Mouse (Mus musculus) urinary bladder, postnatal 10 days (tissue): Measurements from ENCODE around the gene Crat.
A peak's percentile ranks its signal among the peaks of the same experiment; 100 is the strongest.

Source experiments
- DNase-seq: peaks from one replicate; pipeline ENCODE4 v3.0.0; 2022; ENCODE audit warnings: low spot score

Gene Crat

DNA sequence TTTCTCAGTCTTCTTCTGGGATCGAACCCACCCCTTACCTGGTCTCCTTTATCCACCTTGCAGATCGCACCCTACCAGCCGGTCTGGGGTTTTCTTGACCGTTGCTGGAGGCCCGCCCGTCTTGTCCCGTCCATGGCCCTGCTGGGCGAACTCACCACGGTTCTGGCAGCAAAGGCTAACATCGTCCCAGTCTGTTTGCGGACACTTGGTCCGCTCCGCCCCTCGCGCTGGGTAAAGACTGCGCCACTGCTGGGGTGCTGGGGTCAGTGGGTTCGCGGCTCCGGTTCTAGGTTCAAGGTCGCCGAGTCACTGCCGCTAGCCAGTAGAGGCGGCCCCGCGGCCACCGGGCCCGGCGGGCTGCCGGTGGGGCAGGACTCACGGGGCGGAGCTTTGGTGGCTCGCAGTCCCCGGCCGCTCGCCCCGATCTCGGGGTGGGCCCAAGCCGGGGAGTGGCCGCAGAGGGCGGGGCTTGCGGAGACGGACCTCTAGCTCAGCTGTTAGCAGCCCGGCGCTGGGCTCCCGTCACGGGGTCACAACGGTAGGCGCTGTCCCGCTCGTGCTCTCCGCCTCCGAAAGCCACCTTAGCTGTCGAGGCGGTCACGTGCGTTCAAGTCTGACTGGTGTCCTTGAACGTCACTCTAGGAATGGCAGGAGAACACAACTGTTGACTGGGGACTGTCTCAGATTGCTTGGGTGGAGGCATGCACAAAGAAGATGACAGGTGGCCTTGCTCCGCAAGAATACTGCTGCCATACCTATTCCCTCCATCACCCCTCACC, at the start of gene Crat:
Crat (minus strand) TSS at position 657 of the 779 bp plus-strand sequence.
- peak; percentile 77 for DNase-seq

GRCm38 (mm10) chr2:30464411-30464810, 48.8 kb upstream of the Crat start:
- no peak for DNase-seq

DNA sequence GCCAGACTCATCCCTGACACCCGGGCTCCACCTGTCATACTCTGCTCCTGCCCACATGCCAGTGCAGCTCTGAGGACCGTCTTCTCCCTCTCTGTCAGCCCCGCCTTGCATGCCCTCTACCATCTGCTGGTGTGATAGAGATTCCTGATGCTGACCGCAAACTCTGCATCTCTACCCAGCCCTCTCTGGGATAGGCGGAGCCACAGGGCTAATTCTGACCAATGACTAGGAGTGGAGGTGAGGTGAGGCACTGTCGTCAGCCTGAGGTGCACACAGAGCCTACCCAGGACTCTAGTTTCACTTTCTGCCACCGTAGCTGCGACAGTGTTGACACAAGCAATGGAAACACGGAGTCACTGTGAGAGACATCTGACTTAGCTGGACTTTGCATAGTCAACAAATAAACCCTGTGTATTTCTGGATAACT, 48.3 kb upstream of the Crat start:
- DNase-seq, result no peak

DNA sequence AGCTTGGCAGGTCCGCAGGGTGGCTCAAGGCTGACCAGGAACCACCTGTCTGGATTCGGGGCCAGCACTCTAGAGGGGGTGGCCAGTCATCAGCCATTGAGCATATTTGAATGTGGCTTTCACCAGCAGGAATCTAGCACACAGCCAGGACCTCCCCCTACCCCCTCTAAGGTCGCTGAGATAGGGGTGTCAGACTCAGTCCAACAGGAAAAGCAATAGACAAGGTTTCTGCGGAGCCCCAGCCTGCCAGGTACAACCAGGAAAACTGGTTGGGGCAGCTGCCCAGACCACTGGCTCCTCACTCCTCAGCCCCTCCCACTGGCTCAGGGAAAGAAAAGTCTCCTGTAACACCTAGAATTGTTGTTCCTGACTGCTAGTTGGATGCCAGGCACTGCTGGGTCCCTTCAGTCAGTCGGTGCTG, 47.7 kb upstream of the Crat start:
- no peak for DNase-seq

DNA sequence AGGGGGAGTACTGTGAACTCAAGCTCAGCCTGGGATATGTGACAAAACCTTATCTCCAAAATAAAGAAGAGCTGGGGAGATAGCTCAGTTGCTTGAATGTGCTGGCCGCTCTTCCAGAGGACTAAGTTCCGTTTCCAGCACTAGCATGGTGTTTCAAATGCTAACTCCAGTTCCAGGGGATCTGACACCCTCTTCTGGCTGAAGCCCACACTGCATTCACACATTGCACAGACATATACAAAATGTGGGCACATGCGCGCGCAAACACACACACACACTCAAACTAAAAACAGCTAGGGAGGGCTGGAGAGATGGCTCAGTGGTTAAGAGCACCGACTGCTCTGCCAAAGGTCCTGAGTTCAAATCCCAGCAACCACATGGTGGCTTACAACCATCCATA, 43.6 kb upstream of the Crat start:
- DNase-seq, result no peak

DNA sequence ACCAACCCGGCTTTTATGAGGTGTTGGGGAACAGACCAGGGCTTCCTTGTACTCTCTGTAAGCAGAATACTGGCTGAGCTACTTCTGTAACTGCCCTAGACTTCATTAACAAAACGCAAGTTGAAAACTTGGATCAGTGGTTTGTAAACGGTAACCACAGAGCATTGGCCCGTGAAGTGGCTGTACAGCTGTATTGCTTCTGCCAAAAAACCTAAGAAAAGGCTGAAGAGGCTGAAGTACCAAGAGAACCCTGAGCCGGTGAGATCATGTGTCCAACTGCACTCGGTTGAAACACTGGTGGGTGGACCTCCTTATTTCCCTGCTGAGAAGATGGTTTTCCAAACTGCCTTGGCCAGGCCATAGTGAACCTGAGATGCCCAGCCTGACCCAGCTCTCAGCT, 42.7 kb upstream of the Crat start:
- no peak for DNase-seq

- no peak for DNase-seq
Measured at GRCm38 (mm10) chr2:30456104-30456980, 40.7 kb upstream of the Crat start.

DNA sequence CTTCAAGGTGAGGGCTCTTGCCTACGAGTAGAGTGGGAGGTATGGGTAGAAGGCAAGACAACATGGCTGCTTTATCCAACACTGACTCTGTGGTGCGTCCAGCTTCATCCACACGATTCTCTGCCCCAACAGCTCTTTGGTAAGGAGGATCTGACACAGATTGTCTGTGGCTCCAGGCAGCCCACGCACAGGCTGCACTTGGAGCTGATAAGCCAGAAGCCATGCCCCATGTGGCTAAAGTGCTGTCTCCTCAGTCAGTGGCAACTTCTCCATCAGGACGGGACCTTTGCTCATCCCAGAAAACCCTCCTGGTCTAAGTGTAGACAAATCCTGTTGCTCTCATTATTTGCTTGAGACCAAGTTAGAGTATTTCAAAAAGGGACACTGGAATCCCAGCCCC, 39.0 kb upstream of the Crat start:
- DNase-seq, result no peak

GRCm38 (mm10) chr2:30453570-30453969, 38.0 kb upstream of the Crat start:
- DNase-seq, result no peak

DNA sequence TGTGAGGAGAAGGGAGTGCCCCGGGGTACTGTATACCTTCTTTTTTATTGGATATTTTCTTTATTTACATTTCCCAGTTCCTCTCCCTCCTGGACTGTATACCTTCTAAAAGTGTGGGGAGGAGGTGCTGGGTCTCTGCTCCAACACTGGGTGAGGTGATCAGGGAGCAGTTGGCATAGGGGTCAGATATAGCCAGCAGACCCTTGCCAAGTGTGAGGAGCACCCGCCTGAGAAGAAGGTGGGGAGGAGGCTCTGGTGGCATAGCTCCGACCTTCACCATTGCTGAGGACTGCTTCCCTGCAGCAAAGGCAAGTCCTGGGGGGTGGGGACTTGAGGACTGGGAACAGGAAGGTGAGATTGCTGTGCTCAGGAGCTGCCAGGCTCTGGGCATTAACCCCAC, 35.9 kb upstream of the Crat start:
- DNase-seq, result no peak

GRCm38 (mm10) chr2:30450530-30450929, 34.9 kb upstream of the Crat start:
- DNase-seq, result no peak

DNA sequence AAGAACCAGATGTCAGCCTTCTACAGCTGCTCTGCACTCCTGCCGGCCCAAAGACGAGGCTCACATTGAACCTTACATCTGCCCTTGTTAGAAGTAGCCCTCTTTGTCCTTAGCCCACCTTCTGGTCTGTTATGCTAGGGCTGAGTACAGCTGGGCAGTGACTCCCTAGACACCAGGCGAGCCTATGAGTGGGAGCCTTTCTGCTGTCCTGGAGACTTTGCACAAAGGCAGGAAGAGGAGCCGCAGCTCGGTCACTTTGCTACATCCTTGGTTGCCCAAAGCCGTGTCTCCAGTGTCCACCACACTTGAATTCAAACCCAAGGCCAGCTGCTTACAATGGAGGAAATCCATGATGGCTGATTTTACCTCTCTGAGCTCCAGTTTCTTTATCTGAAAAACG, 32.8 kb upstream of the Crat start:
- no peak for DNase-seq

DNA sequence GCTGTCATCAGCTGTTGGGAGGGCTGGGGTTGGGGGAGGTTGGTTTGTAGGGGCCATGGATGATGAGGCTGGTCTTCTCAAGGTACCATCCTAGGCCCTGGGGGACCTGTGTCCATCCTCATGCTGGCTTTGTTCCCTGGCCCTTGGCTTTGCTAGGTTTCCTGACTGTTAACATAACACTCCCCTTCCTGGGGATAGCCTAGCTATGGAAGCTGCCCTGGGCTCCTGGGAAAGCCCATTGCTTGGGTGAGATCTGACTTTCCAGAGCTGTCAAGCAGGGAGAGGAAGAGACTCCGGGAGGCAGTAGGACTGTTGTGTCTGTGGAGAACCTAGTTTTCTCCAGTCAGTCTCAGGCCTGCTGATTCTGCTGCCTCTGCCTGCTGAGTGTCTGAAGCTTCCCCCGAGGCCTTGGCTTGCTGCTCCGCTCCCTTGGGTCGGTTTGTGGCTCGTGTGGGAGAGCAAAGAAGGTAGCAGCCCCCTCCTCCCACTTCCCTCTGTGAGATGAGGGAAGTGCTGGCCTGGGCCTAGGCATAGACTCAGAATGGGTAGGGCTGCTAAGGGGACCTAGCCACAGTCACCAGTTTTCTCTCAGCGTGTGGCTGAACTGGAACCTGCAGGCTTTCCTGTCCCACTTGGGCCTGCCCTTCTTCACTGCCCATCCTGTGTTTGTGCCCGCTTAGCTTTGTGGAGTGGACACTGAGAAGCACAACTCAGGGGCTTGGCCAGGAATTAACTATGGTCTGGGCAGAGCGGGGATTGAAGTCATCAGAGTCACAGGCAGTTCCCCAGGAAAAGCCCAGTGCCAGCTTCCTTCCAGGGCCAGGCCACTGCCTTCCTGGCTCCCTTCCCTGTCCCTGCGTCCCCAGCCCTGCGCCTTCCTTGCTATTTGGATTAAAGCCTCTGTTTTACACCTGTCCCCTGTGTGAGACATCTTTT, 31.5 kb upstream of the Crat start:
- no peak for DNase-seq

- no peak for DNase-seq
Measured at GRCm38 (mm10) chr2:30445312-30445711, 29.7 kb upstream of the Crat start.

- no peak for DNase-seq
Measured at GRCm38 (mm10) chr2:30444450-30444849, 28.8 kb upstream of the Crat start.

DNA sequence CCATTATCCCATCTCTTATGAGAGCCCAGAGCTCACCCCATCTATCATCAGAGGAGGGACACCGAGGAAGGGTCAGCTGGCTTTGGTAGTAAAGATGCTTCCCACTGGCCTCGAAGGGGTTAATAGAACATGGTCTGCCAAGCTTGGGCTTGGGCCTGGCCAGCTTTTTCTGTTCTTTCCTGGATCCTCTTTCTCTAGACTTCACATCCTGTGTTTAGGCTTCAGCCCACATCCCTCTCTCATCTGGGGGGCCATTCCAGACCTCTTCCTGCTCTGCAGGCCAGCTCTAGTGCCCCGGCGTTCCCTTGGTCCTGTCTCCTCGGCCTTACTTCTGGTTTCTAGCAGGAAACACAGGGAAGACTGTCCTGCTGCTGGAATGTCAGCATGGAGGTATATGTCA, 28.4 kb upstream of the Crat start:
- no peak for DNase-seq

DNA sequence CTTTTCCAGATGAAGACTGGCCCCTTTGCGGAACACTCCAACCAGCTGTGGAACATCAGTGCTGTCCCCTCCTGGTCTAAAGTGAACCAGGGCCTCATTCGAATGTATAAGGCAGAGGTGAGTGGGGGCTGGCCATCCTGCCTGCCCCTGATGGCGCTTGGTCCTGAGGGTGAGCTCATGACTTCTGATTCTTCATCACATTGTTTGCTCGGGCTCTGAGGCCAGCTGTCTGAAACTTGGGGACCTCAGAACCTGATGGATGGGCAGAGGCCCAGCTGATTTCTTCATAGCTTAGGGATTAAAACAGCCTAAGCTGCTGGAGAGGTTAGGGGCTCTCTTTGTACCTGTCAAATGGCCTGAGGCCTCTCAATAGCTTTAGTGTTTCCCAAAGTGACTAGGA, 27.7 kb upstream of the Crat start:
- DNase-seq, result no peak

DNA sequence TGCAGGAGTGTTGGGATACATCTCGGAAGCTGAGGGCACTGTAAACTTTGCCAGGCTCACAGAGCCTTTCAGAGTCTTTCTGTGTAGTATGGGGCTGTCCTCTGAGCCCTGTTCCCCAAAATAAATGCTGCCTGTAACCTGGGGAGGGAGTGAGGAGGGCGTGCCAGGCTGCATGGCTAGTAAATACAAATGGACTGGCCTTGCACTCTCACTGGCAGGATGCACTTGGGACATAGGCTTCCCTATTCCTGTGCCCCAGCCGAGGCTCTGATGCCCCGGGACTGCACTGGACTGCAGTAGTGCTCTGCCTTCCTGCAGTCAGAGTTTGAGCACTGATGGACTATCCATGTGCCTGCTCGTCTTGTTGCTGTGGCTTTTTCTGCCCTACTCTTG, 26.9 kb upstream of the Crat start:
- no peak for DNase-seq

DNA sequence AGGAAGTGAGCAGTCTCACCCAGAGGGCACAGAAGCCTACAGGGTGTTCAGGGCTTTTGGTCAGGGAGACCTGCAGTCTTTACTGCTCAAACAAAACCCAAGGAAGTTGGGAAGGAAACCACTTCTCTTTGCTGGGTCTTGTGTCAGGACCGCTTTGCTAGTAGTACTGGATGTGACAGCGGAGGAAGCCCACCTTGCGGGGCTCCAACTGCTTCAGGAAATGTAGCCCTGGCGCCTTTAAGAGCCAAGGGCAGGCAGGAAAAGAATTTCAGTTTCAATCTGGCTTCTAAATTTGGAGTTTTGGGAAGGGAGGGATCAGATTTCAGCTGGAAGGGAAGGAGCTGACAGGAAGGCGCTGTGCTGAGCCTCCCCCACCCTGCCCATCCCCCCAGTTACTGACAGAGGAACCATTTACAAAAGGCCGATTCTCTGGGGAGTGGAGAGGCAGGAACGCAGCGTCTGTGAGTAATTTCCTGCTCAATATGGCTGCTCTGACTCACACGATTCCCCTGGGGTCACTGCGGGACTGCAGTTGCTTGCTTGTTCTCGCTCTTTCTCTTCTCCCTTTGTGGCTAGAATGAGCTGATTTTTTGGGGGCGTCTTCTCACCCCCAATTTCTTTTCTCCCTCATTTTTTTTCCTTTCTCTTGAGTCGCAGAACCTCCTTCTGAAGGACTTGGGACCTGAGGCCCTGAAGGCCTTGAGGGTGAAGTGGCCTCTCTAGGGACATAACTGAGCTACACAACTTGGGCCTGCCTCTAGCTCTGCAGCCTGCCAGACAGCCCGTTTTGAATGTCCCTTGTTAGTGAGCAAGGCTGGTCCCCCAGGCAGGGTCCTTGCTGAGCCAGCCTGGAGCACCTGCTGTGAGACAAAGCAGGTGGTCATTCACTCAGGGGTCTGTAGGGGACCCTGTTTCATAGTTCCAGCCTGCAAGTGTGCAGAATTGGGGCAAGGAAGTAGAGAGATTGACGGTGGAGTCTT, 26.2 kb upstream of the Crat start:
- DNase-seq, result no peak

- DNase-seq, result no peak
Measured at GRCm38 (mm10) chr2:30440701-30441517, 25.3 kb upstream of the Crat start.
